Mouse (Mus musculus): ENCODE data around the gene Efcab6. TPM values are rescaled to one million over a fixed set of nuclear protein-coding genes. Genes with fewer than 3 reads are reported as not detected.

Gene Efcab6
- not detected for polyA plus RNA-seq (2015; fragmentation: Illumina TruSeq; extraction: RNeasy Lipid Tissue Mini Kit (QIAGEN cat#74804); ENCODE audit: insufficient read depth, low replicate concordance)

DNA sequence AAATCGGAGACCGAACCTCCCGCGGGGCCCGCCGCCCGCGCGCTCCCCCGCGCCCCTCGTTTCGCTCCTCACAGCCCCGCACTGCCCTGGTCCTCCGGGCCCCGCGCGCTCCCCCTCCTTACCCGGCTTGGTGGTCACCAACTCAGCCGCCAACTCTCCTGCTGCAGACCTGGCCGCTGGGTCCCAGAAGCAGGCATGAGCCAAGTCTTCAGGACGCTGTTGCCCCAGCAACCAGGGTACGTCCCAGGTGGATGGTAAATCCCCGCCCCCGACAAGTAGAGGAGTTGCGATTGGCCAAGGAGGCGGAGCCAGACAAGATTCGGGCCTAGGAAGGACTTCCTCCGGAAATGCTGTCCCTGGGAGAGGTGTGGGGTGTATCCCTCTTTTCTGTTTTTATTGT is at the start of gene Efcab6:
Gene Efcab6, minus strand, starts transcription at position 240 of the 400 bp plus-strand sequence.

GRCm38 (mm10) chr15:84105105-84105923 is 40.1 kb upstream of the Efcab6 start, which contains the start of gene Sult4a1:
Gene Sult4a1, minus strand, starts transcription at chr15:84105754.

Other genes starting within 250 kb of the Efcab6 start
- not detected for gene Sult4a1, start 40.4 kb upstream of the Efcab6 start, polyA plus RNA-seq (2015; fragmentation: Illumina TruSeq; extraction: RNeasy Lipid Tissue Mini Kit (QIAGEN cat#74804); ENCODE audit: insufficient read depth, low replicate concordance)
- gene Pnpla5, start 57.8 kb upstream of the Efcab6 start, polyA plus RNA-seq (2015; fragmentation: Illumina TruSeq; extraction: RNeasy Lipid Tissue Mini Kit (QIAGEN cat#74804); ENCODE audit: insufficient read depth, low replicate concordance), result not detected
- gene Pnpla3, start 102.5 kb upstream of the Efcab6 start, polyA plus RNA-seq (2015; fragmentation: Illumina TruSeq; extraction: RNeasy Lipid Tissue Mini Kit (QIAGEN cat#74804); ENCODE audit: insufficient read depth, low replicate concordance), result 0.25 TPM
- gene Samm50, start 126.9 kb upstream of the Efcab6 start, polyA plus RNA-seq (2015; fragmentation: Illumina TruSeq; extraction: RNeasy Lipid Tissue Mini Kit (QIAGEN cat#74804); ENCODE audit: insufficient read depth, low replicate concordance), result 77.2 TPM
- gene Parvb, start 166.7 kb upstream of the Efcab6 start, polyA plus RNA-seq (2015; fragmentation: Illumina TruSeq; extraction: RNeasy Lipid Tissue Mini Kit (QIAGEN cat#74804); ENCODE audit: insufficient read depth, low replicate concordance), result 17.4 TPM